Mouse (Mus musculus): Measurements from ENCODE around the gene Xrn2.

DNA sequence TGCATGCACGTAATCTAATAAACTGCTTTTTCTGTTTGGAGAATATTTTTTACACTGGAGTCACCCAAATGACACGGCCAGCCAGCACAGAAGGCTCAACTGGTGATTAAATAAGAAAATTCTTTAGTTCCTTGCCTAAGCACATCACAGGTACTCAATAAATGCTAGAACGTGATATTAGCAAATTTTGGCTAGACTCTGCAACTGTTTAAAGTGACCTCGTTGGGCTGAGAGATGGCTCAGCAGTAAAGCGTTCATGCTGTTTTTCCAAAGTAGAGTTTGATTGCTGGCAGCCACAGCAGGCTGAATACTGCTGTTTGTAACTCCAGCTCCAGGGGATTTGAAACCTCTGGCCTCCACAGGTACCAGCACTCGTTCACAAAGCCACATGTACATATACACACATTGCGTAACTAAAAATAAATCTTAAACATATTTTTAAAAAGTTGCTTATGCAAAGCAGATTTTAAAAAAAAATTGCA, 614 bp upstream of the Xrn2 start:
- TF ChIP-seq POLR2A (IDR thresholded peaks at IDR 0.05; ENCODE audit: extremely low read depth, insufficient read depth, low read length) (no peak), CTCF (IDR thresholded peaks at IDR 0.05; ENCODE audit: extremely low read depth, insufficient read depth, low read length) (no peak)

Data from cortical plate, adult 2 months (tissue).